Mouse (Mus musculus) limb, embryonic 15.5 days (tissue): ENCODE results near the gene Gm11444. TPM values are rescaled to one million over a fixed set of nuclear protein-coding genes. Genes with fewer than 3 reads are reported as not detected.

Source experiments
- ATAC-seq: fragments of 200-750 bp; cut with Nextera tagmentation; 2 replicates; pipeline ENCODE4 v1.8.0; 2017; ENCODE audit warnings: low read depth, moderate TSS enrichment; ENCODE audit not compliant: insufficient number of reproducible peaks, low FRiP score, low TSS enrichment
- H3K27ac ChIP-seq: fragments of 300-500 bp; sonication (generic); 2 replicates; pipeline ENCODE4 v1.5.1; 2015; ENCODE audit warnings: moderate library complexity, mild to moderate bottlenecking, inconsistent platforms
- H3K27me3 ChIP-seq: fragments of 300-500 bp; sonication (generic); 2 replicates; pipeline ENCODE4 v1.6.1; 2015; ENCODE audit warnings: inconsistent platforms
- H3K36me3 ChIP-seq: fragments of 300-500 bp; sonication (generic); 2 replicates; pipeline ENCODE4 v1.6.1; 2015; ENCODE audit warnings: inconsistent platforms
- H3K4me1 ChIP-seq: fragments of 300-500 bp; sonication (generic); 2 replicates; pipeline ENCODE4 v1.6.1; 2015; ENCODE audit warnings: inconsistent platforms
- H3K4me2 ChIP-seq: fragments of 300-500 bp; sonication (generic); 2 replicates; pipeline ENCODE4 v1.6.1; 2015; ENCODE audit warnings: mild to moderate bottlenecking, inconsistent platforms
- H3K4me3 ChIP-seq: fragments of 300-500 bp; sonication (generic); 2 replicates; pipeline ENCODE4 v1.5.1; 2015; ENCODE audit warnings: mild to moderate bottlenecking, inconsistent platforms
- H3K9ac ChIP-seq: fragments of 300-500 bp; sonication (generic); 2 replicates; pipeline ENCODE4 v1.6.1; 2015; ENCODE audit warnings: inconsistent platforms
- H3K9me3 ChIP-seq: fragments of 300-500 bp; sonication (generic); 2 replicates; pipeline ENCODE4 v1.6.1; 2016; ENCODE audit warnings: inconsistent platforms
- WGBS: fragments of 180-500 bp; shearing (Covaris S2); methylation state at CpG from one replicate; pipeline ENCODE4 v1.1.7; 2015; 5-methylcytosine and 5-hydroxymethylcytosine counted together
- polyA plus RNA-seq: library from polyadenylated mRNA; unstranded; fragments of >200 nt; fragmentation: Nextera tagmentation; extraction: Ambion mirVana; gene quantifications from 2 replicates; pipeline ENCODE4 v1.2.1, GENCODE M21; 2015

The Gm11444 gene
- polyA plus RNA-seq, 1 experiment from 2014 or later = not detected

- Histone ChIP-seq H3K4me1 (peaks cover 11% of the 10 kb centered on the region), H3K36me3 (no peaks in the 10 kb centered on the region), H3K9me3 (no peaks in the 10 kb centered on the region), H3K27ac (no peak overlapping the region), H3K4me3 (no peak overlapping the region), H3K9ac (no peak overlapping the region), H3K27me3 (peaks cover 55% of the 10 kb centered on the region), H3K4me2 (no peak overlapping the region)
- ATAC-seq = no peak
- WGBS = 82% methylated on average over 9 of the region's 9 CpGs
Measured at GRCm38 (mm10) chr11:85821659-85822058, 28.5 kb downstream of the Gm11444 start.

GRCm38 (mm10) chr11:85820959-85821358, 29.2 kb downstream of the Gm11444 start:
- Histone ChIP-seq H3K9ac (no peak overlapping the region), H3K4me2 (no peak overlapping the region), H3K36me3 (no peaks in the 10 kb centered on the region), H3K27me3 (peaks cover 48% of the 10 kb centered on the region), H3K4me1 (peaks cover 13% of the 10 kb centered on the region), H3K9me3 (no peaks in the 10 kb centered on the region), H3K4me3 (no peak overlapping the region), H3K27ac (no peak overlapping the region)
- 87% methylated on average over 3 of the region's 3 CpGs for WGBS
- no peak for ATAC-seq

- Histone ChIP-seq H3K27me3 (peaks cover 28% of the 10 kb centered on the region; the same call in 1 of the 2 replicates), H3K27ac (no peak overlapping the region), H3K9ac (no peak overlapping the region), H3K9me3 (no peaks in the 10 kb centered on the region), H3K36me3 (no peaks in the 10 kb centered on the region), H3K4me2 (no peak overlapping the region), H3K4me1 (peaks cover 15% of the 10 kb centered on the region), H3K4me3 (no peak overlapping the region)
- ATAC-seq = no peak
- WGBS = 71% methylated on average over 3 of the region's 3 CpGs
Measured at GRCm38 (mm10) chr11:85818401-85818800, 31.7 kb downstream of the Gm11444 start.

GRCm38 (mm10) chr11:85816471-85816870, 33.7 kb downstream of the Gm11444 start:
- peaks cover 21% of the 10 kb centered on the region; the same call in 1 of the 2 replicates for H3K4me1 ChIP-seq
- H3K4me3 ChIP-seq = no peak overlapping the region
- no peaks in the 10 kb centered on the region for H3K36me3 ChIP-seq
- ATAC-seq = no peak
- H3K4me2 ChIP-seq = no peak overlapping the region
- no peak overlapping the region for H3K9ac ChIP-seq
- H3K27ac ChIP-seq = no peak overlapping the region
- WGBS = 39% methylated on average over 5 of the region's 5 CpGs
- no peaks in the 10 kb centered on the region for H3K9me3 ChIP-seq
- H3K27me3 ChIP-seq = peaks cover 19% of the 10 kb centered on the region; the same call in 1 of the 2 replicates

- H3K4me2 ChIP-seq = no peak overlapping the region
- H3K4me3 ChIP-seq = no peak overlapping the region
- no peak overlapping the region for H3K27ac ChIP-seq
- H3K9me3 ChIP-seq = no peaks in the 10 kb centered on the region
- no peak for ATAC-seq
- 42% methylated on average over 4 of the region's 4 CpGs for WGBS
- no peak overlapping the region for H3K9ac ChIP-seq
- peaks cover 13% of the 10 kb centered on the region; the same call in 1 of the 2 replicates for H3K27me3 ChIP-seq
- H3K4me1 ChIP-seq = 0 out of 2 replicates have a peak, but pooled peaks cover 10% of the 10 kb centered on the region
- H3K36me3 ChIP-seq = no peaks in the 10 kb centered on the region
Measured at GRCm38 (mm10) chr11:85814678-85815077, 35.5 kb downstream of the Gm11444 start.

- Histone ChIP-seq H3K4me2 (no peak overlapping the region), H3K4me3 (no peak overlapping the region), H3K9ac (no peak overlapping the region), H3K27me3 (peaks cover 5% of the 10 kb centered on the region; the same call in 1 of the 2 replicates), H3K4me1 (0 out of 2 replicates have a peak, but pooled peaks cover 10% of the 10 kb centered on the region), H3K36me3 (no peaks in the 10 kb centered on the region), H3K27ac (no peak overlapping the region), H3K9me3 (no peaks in the 10 kb centered on the region)
- no peak for ATAC-seq
- WGBS = 82% methylated on average over 12 of the region's 12 CpGs
Measured at GRCm38 (mm10) chr11:85812201-85812966, 37.7 kb downstream of the Gm11444 start.

- Histone ChIP-seq H3K4me2 (no peak overlapping the region), H3K27me3 (peaks cover 3% of the 10 kb centered on the region; the same call in 1 of the 2 replicates), H3K4me1 (0 out of 2 replicates have a peak, but pooled peaks cover 10% of the 10 kb centered on the region), H3K4me3 (no peak overlapping the region), H3K9me3 (no peaks in the 10 kb centered on the region), H3K9ac (no peak overlapping the region), H3K36me3 (no peaks in the 10 kb centered on the region), H3K27ac (no peak overlapping the region)
- 87% methylated on average over 5 of the region's 5 CpGs for WGBS
- no peak for ATAC-seq
Measured at GRCm38 (mm10) chr11:85811676-85812075, 38.5 kb downstream of the Gm11444 start.

GRCm38 (mm10) chr11:85811229-85811628, 38.9 kb downstream of the Gm11444 start:
- Histone ChIP-seq H3K9me3 (no peaks in the 10 kb centered on the region), H3K36me3 (no peaks in the 10 kb centered on the region), H3K4me1 (0 out of 2 replicates have a peak, but pooled peaks cover 8% of the 10 kb centered on the region), H3K27me3 (peaks cover 3% of the 10 kb centered on the region; the same call in 1 of the 2 replicates), H3K4me3 (no peak overlapping the region), H3K9ac (no peak overlapping the region), H3K27ac (no peak overlapping the region), H3K4me2 (no peak overlapping the region)
- 62% methylated on average over 4 of the region's 4 CpGs for WGBS
- ATAC-seq = no peak

GRCm38 (mm10) chr11:85807353-85807752, 42.8 kb downstream of the Gm11444 start:
- Histone ChIP-seq H3K4me1 (0 out of 2 replicates have a peak, but pooled peaks cover 6% of the 10 kb centered on the region), H3K36me3 (no peaks in the 10 kb centered on the region), H3K9ac (no peak overlapping the region), H3K27me3 (peaks cover 16% of the 10 kb centered on the region), H3K4me2 (no peak overlapping the region), H3K27ac (no peak overlapping the region), H3K4me3 (no peak overlapping the region), H3K9me3 (no peaks in the 10 kb centered on the region)
- WGBS = 69% methylated on average over 11 of the region's 11 CpGs
- ATAC-seq = no peak

- ATAC-seq = no peak
- Histone ChIP-seq H3K36me3 (no peaks in the 10 kb centered on the region), H3K4me3 (no peak overlapping the region), H3K4me2 (no peak overlapping the region), H3K27ac (no peak overlapping the region), H3K9ac (no peak overlapping the region), H3K27me3 (peaks cover 25% of the 10 kb centered on the region), H3K4me1 (no peaks in the 10 kb centered on the region), H3K9me3 (no peaks in the 10 kb centered on the region)
- 84% methylated on average over 1 of the region's 1 CpGs for whole genome bisulfite sequencing
Measured at GRCm38 (mm10) chr11:85805779-85806178, 44.4 kb downstream of the Gm11444 start.

- 70% methylated on average over 5 of the region's 5 CpGs for WGBS
- no peak for ATAC-seq
- H3K27me3 ChIP-seq = peaks cover 39% of the 10 kb centered on the region
- no peak overlapping the region for H3K4me3 ChIP-seq
- no peak overlapping the region for H3K27ac ChIP-seq
- H3K4me2 ChIP-seq = no peak overlapping the region
- H3K9me3 ChIP-seq = no peaks in the 10 kb centered on the region
- H3K4me1 ChIP-seq = peaks cover 5% of the 10 kb centered on the region; the same call in 1 of the 2 replicates
- no peaks in the 10 kb centered on the region for H3K36me3 ChIP-seq
- no peak overlapping the region for H3K9ac ChIP-seq
Measured at GRCm38 (mm10) chr11:85804048-85804447, 46.1 kb downstream of the Gm11444 start.

- WGBS = 43% methylated on average over 11 of the region's 11 CpGs
- Histone ChIP-seq H3K27ac (no peak overlapping the region), H3K4me3 (no peak overlapping the region), H3K9ac (no peak overlapping the region), H3K4me1 (peaks cover 5% of the 10 kb centered on the region; the same call in 1 of the 2 replicates), H3K4me2 (no peak overlapping the region), H3K27me3 (peaks cover 46% of the 10 kb centered on the region), H3K36me3 (no peaks in the 10 kb centered on the region), H3K9me3 (no peaks in the 10 kb centered on the region)
- no peak for ATAC-seq
Measured at GRCm38 (mm10) chr11:85800380-85800779, 49.8 kb downstream of the Gm11444 start.
